Mouse (Mus musculus) heart, embryonic 15.5 days (tissue): ENCODE data around the gene Hfe. TPM values are rescaled to one million over a fixed set of nuclear protein-coding genes. Genes with fewer than 3 reads are reported as not detected.

Experiments used
- ATAC-seq: fragments of 200-750 bp; cut with Nextera tagmentation; replicated peaks from 2 replicates; pipeline ENCODE4 v1.8.0; 2017; ENCODE audit warnings: low read depth, moderate TSS enrichment; ENCODE audit not compliant: insufficient number of reproducible peaks, insufficient read depth, low FRiP score
- H3K27ac ChIP-seq: fragments of 300-500 bp; sonication (generic); 2 replicates; pipeline ENCODE4 v1.5.1; 2015; ENCODE audit warnings: mild to moderate bottlenecking, inconsistent platforms
- H3K27me3 ChIP-seq: fragments of 300-500 bp; sonication (generic); 2 replicates; pipeline ENCODE4 v1.6.1; 2015; ENCODE audit warnings: inconsistent platforms
- H3K36me3 ChIP-seq: fragments of 300-500 bp; sonication (generic); 2 replicates; pipeline ENCODE4 v1.6.1; 2015; ENCODE audit warnings: mild to moderate bottlenecking, inconsistent platforms
- H3K4me1 ChIP-seq: fragments of 300-500 bp; sonication (generic); replicated peaks from 2 replicates; pipeline ENCODE4 v1.6.1; 2015; ENCODE audit warnings: inconsistent platforms
- H3K4me2 ChIP-seq: fragments of 300-500 bp; sonication (generic); 2 replicates; pipeline ENCODE4 v1.6.1; 2015; ENCODE audit warnings: inconsistent platforms, mild to moderate bottlenecking, moderate library complexity
- H3K4me3 ChIP-seq: fragments of 300-500 bp; sonication (generic); 2 replicates; pipeline ENCODE4 v1.5.1; 2015; ENCODE audit warnings: mild to moderate bottlenecking, inconsistent platforms
- H3K9ac ChIP-seq: fragments of 300-500 bp; sonication (generic); 2 replicates; pipeline ENCODE4 v1.6.1; 2015; ENCODE audit warnings: mild to moderate bottlenecking, inconsistent platforms
- H3K9me3 ChIP-seq: fragments of 300-500 bp; sonication (generic); replicated peaks from 2 replicates; pipeline ENCODE4 v1.6.1; 2016; ENCODE audit warnings: inconsistent platforms
- WGBS: fragments of 180-500 bp; shearing (Covaris S2); methylation state at CpG from one replicate; pipeline ENCODE4 v1.1.7; 2015; ENCODE audit warnings: mixed read lengths; 5-methylcytosine and 5-hydroxymethylcytosine counted together
- polyA plus RNA-seq: library from polyadenylated mRNA; unstranded; fragments of >200 nt; fragmentation: Nextera tagmentation; extraction: Ambion mirVana; gene quantifications from 2 replicates; pipeline ENCODE4 v1.2.1, GENCODE M21; 2015

Hfe gene
- polyA plus RNA-seq, 1 experiment from 2014 or later: 10.3 TPM

GRCm38 (mm10) chr13:23743215-23743614 is 32.6 kb upstream of the Hfe start:
- Histone ChIP-seq H3K27me3 (no peaks in the 10 kb centered on the region), H3K9me3 (no peaks in the 10 kb centered on the region), H3K36me3 (no peaks in the 10 kb centered on the region), H3K4me2 (no peak overlapping the region), H3K9ac (no peak overlapping the region), H3K27ac (no peak overlapping the region), H3K4me3 (no peak overlapping the region), H3K4me1 (peaks cover 33% of the 10 kb centered on the region)
- 86% methylated on average over 5 of the region's 5 CpGs for WGBS
- ATAC-seq: no peak

GRCm38 (mm10) chr13:23742007-23742406 is 31.4 kb upstream of the Hfe start:
- H3K4me1 ChIP-seq: peaks cover 28% of the 10 kb centered on the region
- no peaks in the 10 kb centered on the region for H3K9me3 ChIP-seq
- peak overlapping the region; percentile 9; the same call in 1 of the 2 replicates for H3K27ac ChIP-seq
- ATAC-seq: no peak
- H3K9ac ChIP-seq: no peak overlapping the region
- no peak overlapping the region for H3K4me3 ChIP-seq
- H3K36me3 ChIP-seq: no peaks in the 10 kb centered on the region
- no peaks in the 10 kb centered on the region for H3K27me3 ChIP-seq
- 0 out of 2 replicates have a peak overlapping the region, but pooled peaks have one; percentile 8 for H3K4me2 ChIP-seq

- H3K4me2 ChIP-seq: peak overlapping the region; percentile 97
- H3K9ac ChIP-seq: no peak overlapping the region
- no peak for ATAC-seq
- H3K4me1 ChIP-seq: peaks cover 28% of the 10 kb centered on the region
- peak overlapping the region; percentile 99 for H3K27ac ChIP-seq
- H3K9me3 ChIP-seq: no peaks in the 10 kb centered on the region
- no peaks in the 10 kb centered on the region for H3K36me3 ChIP-seq
- H3K4me3 ChIP-seq: peak overlapping the region; percentile 74
- WGBS: 52% methylated on average over 5 of the region's 5 CpGs
- no peaks in the 10 kb centered on the region for H3K27me3 ChIP-seq
These were observed 30.3 kb upstream of the Hfe start for GRCm38 (mm10) chr13:23740910-23741309.

GRCm38 (mm10) chr13:23740256-23740840 is 29.7 kb upstream of the Hfe start:
- 28% methylated on average over 13 of the region's 13 CpGs for WGBS
- Histone ChIP-seq H3K36me3 (no peaks in the 10 kb centered on the region), H3K27me3 (no peaks in the 10 kb centered on the region), H3K4me1 (peaks cover 25% of the 10 kb centered on the region), H3K4me2 (peak overlapping the region; percentile 97), H3K9ac (peak overlapping the region; percentile 92), H3K4me3 (peak overlapping the region; percentile 74), H3K27ac (peak overlapping the region; percentile 99), H3K9me3 (no peaks in the 10 kb centered on the region)
- no peak for ATAC-seq

- under 1% methylated on average over 14 of the region's 14 CpGs for WGBS
These were observed 29.2 kb upstream of the Hfe start for GRCm38 (mm10) chr13:23739922-23740252.

GRCm38 (mm10) chr13:23739069-23739921 is 28.6 kb upstream of the Hfe start:
- peak overlapping the region; percentile 97 for H3K4me2 ChIP-seq
- peak; percentile 88 for ATAC-seq
- WGBS: 0% methylated on average over 39 of the region's 39 CpGs

More at GRCm38 (mm10) chr13:23739922-23740252, 29.2 kb upstream of the Hfe start:
- Histone ChIP-seq H3K4me3 (peak overlapping the region; percentile 74), H3K9ac (peak overlapping the region; percentile 92), H3K9me3 (no peaks in the 10 kb centered on the region), H3K4me2 (peak overlapping the region; percentile 97), H3K27me3 (no peaks in the 10 kb centered on the region), H3K4me1 (peaks cover 25% of the 10 kb centered on the region), H3K36me3 (no peaks in the 10 kb centered on the region), H3K27ac (peak overlapping the region; percentile 99)
- no peak; the same call in 1 of the 2 replicates for ATAC-seq

GRCm38 (mm10) chr13:23738677-23739068 is 28.0 kb upstream of the Hfe start, which contains the start of gene Hist1h1c:
Hist1h1c (plus strand) TSS chr13:23738808.
- Histone ChIP-seq H3K4me1 (peaks cover 19% of the 10 kb centered on the region), H3K4me2 (peak within 1 kb of the TSS; percentile 97), H3K9me3 (no peaks in the 10 kb centered on the region), H3K9ac (peak within 1 kb of the TSS; percentile 92), H3K4me3 (peak within 1 kb of the TSS; percentile 74), H3K27me3 (no peaks in the 10 kb centered on the region), H3K27ac (peak within 1 kb of the TSS; percentile 99), H3K36me3 (no peaks in the 10 kb centered on the region)
- WGBS: under 1% methylated on average over 38 of the region's 38 CpGs
- peak; percentile 91 for ATAC-seq

More at GRCm38 (mm10) chr13:23739069-23739921, 28.6 kb upstream of the Hfe start:
- Histone ChIP-seq H3K27me3 (no peaks in the 10 kb centered on the region), H3K9me3 (no peaks in the 10 kb centered on the region), H3K4me1 (peaks cover 21% of the 10 kb centered on the region), H3K36me3 (no peaks in the 10 kb centered on the region), H3K4me3 (peak overlapping the region; percentile 74), H3K9ac (peak overlapping the region; percentile 92), H3K27ac (peak overlapping the region; percentile 99)

- Histone ChIP-seq H3K4me1 (peaks cover 19% of the 10 kb centered on the region), H3K9me3 (no peaks in the 10 kb centered on the region), H3K9ac (peak overlapping the region; percentile 92; the same call in 1 of the 2 replicates), H3K4me3 (peak overlapping the region; percentile 74), H3K4me2 (peak overlapping the region; percentile 97), H3K27me3 (no peaks in the 10 kb centered on the region), H3K36me3 (no peaks in the 10 kb centered on the region), H3K27ac (peak overlapping the region; percentile 99)
- 23% methylated on average over 4 of the region's 4 CpGs for WGBS
- no peak for ATAC-seq
These were observed 27.4 kb upstream of the Hfe start for GRCm38 (mm10) chr13:23738041-23738440.

GRCm38 (mm10) chr13:23737091-23737490 is 26.4 kb upstream of the Hfe start:
- Histone ChIP-seq H3K9me3 (no peaks in the 10 kb centered on the region), H3K27me3 (no peaks in the 10 kb centered on the region), H3K4me3 (no peak overlapping the region), H3K4me2 (no peak overlapping the region), H3K4me1 (peaks cover 20% of the 10 kb centered on the region), H3K36me3 (no peaks in the 10 kb centered on the region), H3K9ac (no peak overlapping the region), H3K27ac (no peak overlapping the region)
- ATAC-seq: no peak
- WGBS: 86% methylated on average over 5 of the region's 5 CpGs

- no peaks in the 10 kb centered on the region for H3K27me3 ChIP-seq
- no peak overlapping the region for H3K4me3 ChIP-seq
- 22% methylated on average over 8 of the region's 8 CpGs for WGBS
- H3K4me2 ChIP-seq: no peak overlapping the region
- H3K9me3 ChIP-seq: no peaks in the 10 kb centered on the region
- H3K36me3 ChIP-seq: no peaks in the 10 kb centered on the region
- no peak overlapping the region for H3K9ac ChIP-seq
- peaks cover 6% of the 10 kb centered on the region for H3K4me1 ChIP-seq
- H3K27ac ChIP-seq: no peak overlapping the region
- ATAC-seq: no peak
These were observed 21.6 kb upstream of the Hfe start for GRCm38 (mm10) chr13:23732156-23732804.

- H3K36me3 ChIP-seq: no peaks in the 10 kb centered on the region
- H3K27ac ChIP-seq: no peak overlapping the region
- H3K4me1 ChIP-seq: peaks cover 6% of the 10 kb centered on the region
- H3K27me3 ChIP-seq: no peaks in the 10 kb centered on the region
- 13% methylated on average over 8 of the region's 8 CpGs for WGBS
- H3K9me3 ChIP-seq: no peaks in the 10 kb centered on the region
- no peak for ATAC-seq
- H3K4me3 ChIP-seq: no peak overlapping the region
- no peak overlapping the region for H3K9ac ChIP-seq
- H3K4me2 ChIP-seq: no peak overlapping the region
These were observed 19.8 kb upstream of the Hfe start for GRCm38 (mm10) chr13:23730479-23730878.
